Mouse (Mus musculus) retina, adult 2 months (tissue): ENCODE results near the gene Fam213a.
A peak's percentile ranks its signal among the peaks of the same experiment; 100 is the strongest.

Source experiments
- DNase-seq: peaks from one replicate; pipeline ENCODE4 v3.0.0-alpha.2; 2012; ENCODE audit warnings: low read depth, low spot score

The Fam213a gene

GRCm38 (mm10) chr14:41005716-41006115 lies 7.9 kb downstream of the Fam213a start:
- no peak for DNase-seq

GRCm38 (mm10) chr14:41004201-41005141 lies 9.1 kb downstream of the Fam213a start:
- DNase-seq: no peak

- no peak for DNase-seq
Observed at GRCm38 (mm10) chr14:41001576-41001975, 12.0 kb downstream of the Fam213a start.

- no peak for DNase-seq
Observed at GRCm38 (mm10) chr14:41000801-41001200, 12.8 kb downstream of the Fam213a start.

- no peak for DNase-seq
Observed at GRCm38 (mm10) chr14:40999904-41000645, 13.5 kb downstream of the Fam213a start.

- DNase-seq: no peak
Observed at GRCm38 (mm10) chr14:40996171-40996570, 17.4 kb downstream of the Fam213a start.

GRCm38 (mm10) chr14:40992464-40992863 lies 21.1 kb downstream of the Fam213a start:
- no peak for DNase-seq

- no peak for DNase-seq
Observed at GRCm38 (mm10) chr14:40988780-40989179, 24.8 kb downstream of the Fam213a start.

- no peak for DNase-seq
Observed at GRCm38 (mm10) chr14:40987184-40987583, 26.4 kb downstream of the Fam213a start.

GRCm38 (mm10) chr14:40985635-40986034 lies 28.0 kb downstream of the Fam213a start:
- DNase-seq: no peak

GRCm38 (mm10) chr14:40979723-40980122 lies 33.9 kb downstream of the Fam213a start:
- no peak for DNase-seq

GRCm38 (mm10) chr14:40979002-40979401 lies 34.6 kb downstream of the Fam213a start:
- DNase-seq: peak; percentile 57

GRCm38 (mm10) chr14:40975127-40975721 lies 38.4 kb downstream of the Fam213a start:
- DNase-seq: peak; percentile 43

GRCm38 (mm10) chr14:40968051-40968450 lies 45.5 kb downstream of the Fam213a start:
- no peak for DNase-seq

- peak; percentile 11 for DNase-seq
Observed at GRCm38 (mm10) chr14:40967598-40967900, 46.0 kb downstream of the Fam213a start.

- peak; percentile 97 for DNase-seq
Observed at GRCm38 (mm10) chr14:40966862-40967597, 46.6 kb downstream of the Fam213a start.

- no peak for DNase-seq
Observed at GRCm38 (mm10) chr14:40966392-40966861, 47.2 kb downstream of the Fam213a start, which contains the start of gene Tspan14. Tspan14 (minus strand) TSS chr14:40966807.

- DNase-seq: no peak
Observed at GRCm38 (mm10) chr14:40965507-40966356, 47.9 kb downstream of the Fam213a start.

- no peak for DNase-seq
Observed at GRCm38 (mm10) chr14:40964881-40965280, 48.7 kb downstream of the Fam213a start.

GRCm38 (mm10) chr14:40964214-40964610 lies 49.4 kb downstream of the Fam213a start:
- no peak for DNase-seq
